Mouse (Mus musculus): Measurements from ENCODE around the gene Ccdc24.

GRCm38 (mm10) chr4:117914591-117915442 lies 42.5 kb upstream of the Ccdc24 start, which contains the start of gene Ipo13:
- TF ChIP-seq TAL1 (IDR thresholded peaks at IDR 0.05; ENCODE audit: low read length), result no peak
- TF ChIP-seq GATA1 (IDR thresholded peaks at IDR 0.05; ENCODE audit: low read length), result no peak

Data from erythroblast, embryonic 14.5 days (primary cell).